Mouse (Mus musculus): Measurements from ENCODE around the gene Mcu. TPM values are rescaled to one million over a fixed set of nuclear protein-coding genes. Genes with fewer than 3 reads are reported as not detected.

Gene Mcu
- polyA plus RNA-seq, 1 experiment from 2014 or later: 53.4 TPM

DNA sequence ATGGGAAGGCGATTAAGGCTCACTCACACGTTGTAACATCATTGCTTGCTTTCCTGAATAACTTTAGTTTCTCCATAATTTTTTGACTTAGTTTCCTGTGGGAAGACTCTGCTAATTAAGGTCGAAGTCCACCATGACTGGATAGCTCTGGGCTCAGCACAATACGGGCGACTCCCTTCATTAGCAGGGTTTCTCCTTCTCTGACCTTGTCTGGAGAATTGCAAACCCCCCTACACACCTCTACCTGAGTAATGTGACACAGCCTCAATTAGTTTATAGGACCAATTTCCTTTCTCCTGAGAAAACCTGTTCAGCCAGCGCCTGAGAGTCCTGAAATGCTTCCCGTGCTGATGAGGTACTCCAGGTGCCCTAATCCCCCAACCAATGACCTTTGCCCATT is 71.3 kb downstream of the Mcu start:
- H3K4me3 ChIP-seq: no peak overlapping the region
- H3K27ac ChIP-seq: no peak overlapping the region
- peaks cover 9% of the 10 kb centered on the region; the same call in 1 of the 2 replicates for H3K4me1 ChIP-seq
- H3K27me3 ChIP-seq: no peaks in the 10 kb centered on the region
- no peak overlapping the region for H3K9ac ChIP-seq
- H3K36me3 ChIP-seq: peaks cover 14% of the 10 kb centered on the region
- 82% methylated on average over 7 of the region's 7 CpGs for WGBS
- H3K4me2 ChIP-seq: no peak overlapping the region
- H3K9me3 ChIP-seq: peaks cover 7% of the 10 kb centered on the region; the same call in 1 of the 2 replicates
- ATAC-seq (ENCODE audit: insufficient number of reproducible peaks, low FRiP score, low TSS enrichment, low read depth): no peak

DNA sequence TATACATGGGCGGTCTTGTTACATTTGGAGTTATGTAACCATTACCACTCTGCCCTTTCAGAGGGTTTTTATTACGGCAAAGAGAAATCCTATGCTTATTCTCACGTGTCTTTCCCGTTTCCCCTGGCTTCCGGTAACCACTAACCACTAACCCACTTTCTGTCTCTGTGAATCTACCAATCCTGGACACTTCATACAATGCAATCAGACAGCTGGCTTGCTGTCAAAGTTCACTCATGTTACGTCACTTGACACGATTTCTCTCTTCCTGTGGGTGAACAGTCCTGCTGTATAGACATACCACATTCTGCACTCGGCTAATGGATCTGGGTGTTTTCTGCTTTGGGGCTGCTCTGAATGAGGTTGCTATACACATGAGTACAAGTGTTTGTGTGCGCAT is 73.1 kb downstream of the Mcu start:
- H3K9me3 ChIP-seq: peaks cover 7% of the 10 kb centered on the region; the same call in 1 of the 2 replicates
- no peak for ATAC-seq (ENCODE audit: insufficient number of reproducible peaks, low FRiP score, low TSS enrichment, low read depth)
- H3K4me2 ChIP-seq: no peak overlapping the region
- 61% methylated on average over 9 of the region's 9 CpGs for WGBS
- H3K4me3 ChIP-seq: no peak overlapping the region
- H3K36me3 ChIP-seq: peaks cover 14% of the 10 kb centered on the region
- peak overlapping the region; percentile 6; the same call in 1 of the 2 replicates for H3K27ac ChIP-seq
- no peaks in the 10 kb centered on the region for H3K27me3 ChIP-seq
- H3K9ac ChIP-seq: no peak overlapping the region
- peaks cover 25% of the 10 kb centered on the region for H3K4me1 ChIP-seq

DNA sequence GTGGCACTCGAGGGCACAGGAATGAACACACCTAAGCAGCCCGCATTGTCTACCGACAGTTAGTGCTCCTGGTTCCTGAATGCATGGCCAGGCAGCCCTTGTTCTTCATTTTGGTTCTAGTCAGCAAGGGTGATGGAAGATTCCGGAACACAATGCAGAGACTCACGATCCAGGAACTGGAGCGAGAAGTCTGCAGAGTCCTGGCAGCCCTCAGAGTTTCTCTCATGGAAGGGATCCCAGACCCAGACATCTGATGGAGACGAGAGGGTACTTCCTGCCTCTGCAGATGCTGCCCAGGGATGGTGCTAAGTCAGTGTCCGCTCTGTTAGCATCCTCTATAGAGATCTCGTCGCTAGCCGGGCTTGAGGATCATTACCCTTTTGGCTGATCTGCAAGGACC is 75.0 kb downstream of the Mcu start:
- WGBS: 81% methylated on average over 11 of the region's 11 CpGs
- Histone ChIP-seq H3K4me3 (no peak overlapping the region), H3K4me1 (peaks cover 25% of the 10 kb centered on the region), H3K9ac (no peak overlapping the region), H3K9me3 (peaks cover 5% of the 10 kb centered on the region; the same call in 1 of the 2 replicates), H3K27ac (no peak overlapping the region), H3K36me3 (peaks cover 8% of the 10 kb centered on the region), H3K4me2 (no peak overlapping the region), H3K27me3 (no peaks in the 10 kb centered on the region)
- no peak for ATAC-seq (ENCODE audit: insufficient number of reproducible peaks, low FRiP score, low TSS enrichment, low read depth)

DNA sequence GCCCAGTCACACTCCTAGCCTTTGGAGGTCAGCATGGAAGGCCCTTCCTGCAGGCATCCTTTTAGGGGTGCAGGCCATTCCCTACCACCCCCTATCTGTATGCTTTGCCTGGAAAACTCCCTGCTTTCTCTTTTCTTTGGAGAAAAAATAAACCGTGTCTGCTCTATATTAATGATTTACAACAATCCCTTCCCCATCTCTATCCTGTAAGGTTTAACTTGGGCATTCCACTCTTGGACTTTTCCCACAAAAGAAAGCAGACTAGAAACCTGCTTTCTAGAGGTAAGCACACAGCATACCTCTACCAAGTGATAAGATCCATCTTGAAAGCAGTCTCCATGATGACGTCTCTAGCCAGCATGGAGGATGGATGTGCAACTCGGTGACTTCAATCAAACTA is 75.9 kb downstream of the Mcu start:
- H3K27ac ChIP-seq: no peak overlapping the region
- no peaks in the 10 kb centered on the region for H3K36me3 ChIP-seq
- no peak overlapping the region for H3K4me3 ChIP-seq
- H3K9me3 ChIP-seq: no peaks in the 10 kb centered on the region
- H3K27me3 ChIP-seq: no peaks in the 10 kb centered on the region
- ATAC-seq (ENCODE audit: insufficient number of reproducible peaks, low FRiP score, low TSS enrichment, low read depth): no peak
- H3K4me1 ChIP-seq: peaks cover 25% of the 10 kb centered on the region
- 87% methylated on average over 3 of the region's 3 CpGs for WGBS
- H3K4me2 ChIP-seq: no peak overlapping the region
- H3K9ac ChIP-seq: no peak overlapping the region

DNA sequence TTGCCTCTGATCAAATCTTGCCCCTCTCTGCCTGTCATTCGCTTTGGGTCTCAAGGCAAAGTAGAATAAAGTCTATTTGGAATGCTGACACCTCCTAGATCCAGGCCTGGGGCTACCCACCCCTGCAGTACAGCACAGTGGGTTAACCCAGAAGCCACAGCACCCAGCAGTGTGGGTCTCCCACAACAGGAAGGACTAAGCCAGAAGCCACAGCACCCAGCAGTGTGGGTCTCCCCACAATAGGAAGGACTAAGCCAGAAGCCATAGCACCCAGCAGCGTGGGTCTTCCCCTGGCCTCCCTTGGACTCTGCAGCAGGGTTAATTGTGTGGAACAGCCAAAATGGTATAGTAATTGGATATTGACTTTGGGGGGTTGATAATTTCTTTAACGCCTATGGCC is 76.4 kb downstream of the Mcu start:
- ATAC-seq (ENCODE audit: insufficient number of reproducible peaks, low FRiP score, low TSS enrichment, low read depth): no peak
- Histone ChIP-seq H3K9me3 (no peaks in the 10 kb centered on the region), H3K4me1 (peaks cover 25% of the 10 kb centered on the region), H3K27me3 (no peaks in the 10 kb centered on the region), H3K36me3 (no peaks in the 10 kb centered on the region), H3K27ac (0 out of 2 replicates have a peak overlapping the region, but pooled peaks have one; percentile 1), H3K4me2 (no peak overlapping the region), H3K9ac (no peak overlapping the region), H3K4me3 (no peak overlapping the region)
- WGBS: 57% methylated on average over 3 of the region's 3 CpGs

DNA sequence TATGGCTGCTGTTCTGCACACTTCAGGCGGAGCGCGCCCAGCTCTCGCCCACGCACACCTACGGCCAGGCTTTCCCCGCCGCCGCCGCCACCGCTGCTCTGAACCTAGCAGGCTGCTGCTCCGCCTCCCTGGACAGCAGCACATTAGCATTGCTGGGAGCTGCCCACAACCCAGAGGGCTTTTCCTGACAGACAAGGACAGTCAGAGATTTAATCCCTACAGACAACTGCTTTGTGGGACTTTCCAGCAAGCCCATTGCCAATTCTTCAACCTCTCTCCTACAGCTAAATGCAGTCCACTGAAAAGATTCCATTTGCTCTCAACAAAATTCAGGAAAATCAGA is 77.0 kb downstream of the Mcu start:
- no peaks in the 10 kb centered on the region for H3K36me3 ChIP-seq
- peak overlapping the region; percentile 54 for H3K4me2 ChIP-seq
- peak overlapping the region; percentile 28 for H3K4me3 ChIP-seq
- H3K9me3 ChIP-seq: no peaks in the 10 kb centered on the region
- WGBS: 5% methylated on average over 12 of the region's 12 CpGs
- peaks cover 25% of the 10 kb centered on the region for H3K4me1 ChIP-seq
- ATAC-seq (ENCODE audit: insufficient number of reproducible peaks, low FRiP score, low TSS enrichment, low read depth): 0 out of 2 replicates have a peak, but pooled peaks have one; percentile 30
- H3K9ac ChIP-seq: no peak overlapping the region
- H3K27me3 ChIP-seq: no peaks in the 10 kb centered on the region
- 0 out of 2 replicates have a peak overlapping the region, but pooled peaks have one; percentile 1 for H3K27ac ChIP-seq

DNA sequence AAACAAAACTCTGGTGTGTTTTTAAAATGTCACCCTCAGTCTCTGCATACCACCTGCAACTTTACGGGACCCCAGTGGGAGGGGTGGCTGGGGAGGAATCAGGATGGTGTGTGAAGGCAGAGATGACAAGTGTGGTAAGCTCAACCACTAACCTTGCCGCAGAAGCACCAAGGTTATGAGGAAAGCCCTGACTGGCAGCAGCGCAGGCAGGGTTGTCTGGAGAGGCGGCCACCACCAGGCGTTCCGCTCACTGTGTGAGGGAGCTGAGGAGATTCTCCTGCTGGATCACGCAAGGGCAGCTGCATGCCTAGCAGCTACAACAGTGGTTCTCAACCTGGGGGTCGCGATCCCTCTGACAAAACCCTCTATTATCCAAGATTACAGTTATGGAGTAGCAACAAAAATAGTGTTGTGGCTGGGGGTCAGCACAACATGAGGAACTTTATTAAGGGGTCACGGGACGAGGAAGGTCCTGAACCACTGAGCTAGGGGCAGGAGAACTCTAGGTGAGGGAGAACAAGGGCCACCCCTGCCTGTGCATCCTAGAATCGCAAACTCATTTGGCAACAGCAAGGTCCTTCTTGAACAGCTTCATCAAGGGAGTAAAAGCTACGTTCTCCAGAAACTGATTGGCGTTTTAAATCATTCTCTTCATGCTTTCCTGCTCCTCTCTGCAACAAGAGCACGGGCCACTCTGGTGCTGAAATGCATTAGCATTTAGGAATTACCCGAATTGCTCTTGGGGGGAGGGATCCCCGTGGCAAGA is 77.5 kb downstream of the Mcu start:
- Histone ChIP-seq H3K4me3 (peak overlapping the region; percentile 28), H3K9me3 (no peaks in the 10 kb centered on the region), H3K4me1 (peaks cover 25% of the 10 kb centered on the region), H3K4me2 (peak overlapping the region; percentile 54), H3K27me3 (no peaks in the 10 kb centered on the region), H3K36me3 (no peaks in the 10 kb centered on the region), H3K9ac (no peak overlapping the region), H3K27ac (0 out of 2 replicates have a peak overlapping the region, but pooled peaks have one; percentile 1)
- no peak for ATAC-seq (ENCODE audit: insufficient number of reproducible peaks, low FRiP score, low TSS enrichment, low read depth)
- WGBS: 33% methylated on average over 17 of the region's 17 CpGs

DNA sequence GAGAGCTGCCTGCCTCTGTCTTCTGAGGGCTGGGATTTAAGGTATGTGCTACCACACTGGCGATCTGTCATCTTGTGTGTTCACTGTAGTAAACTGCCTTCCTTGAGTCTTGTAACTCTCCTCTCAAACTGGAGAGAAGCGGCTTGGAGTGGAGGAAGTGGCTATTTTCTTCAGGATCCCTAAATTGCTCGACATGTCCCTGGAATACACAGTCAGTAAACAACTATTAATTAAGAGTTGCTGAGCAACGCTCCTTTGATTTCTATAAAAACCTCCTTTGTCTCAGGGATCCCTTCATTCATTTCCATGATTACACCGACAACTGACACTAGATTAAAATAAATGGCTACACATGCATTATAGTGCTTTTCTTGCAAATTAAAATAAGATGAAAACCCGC is 78.4 kb downstream of the Mcu start:
- H3K27ac ChIP-seq: no peak overlapping the region
- peaks cover 21% of the 10 kb centered on the region for H3K4me1 ChIP-seq
- H3K9ac ChIP-seq: no peak overlapping the region
- H3K4me2 ChIP-seq: no peak overlapping the region
- no peaks in the 10 kb centered on the region for H3K36me3 ChIP-seq
- no peaks in the 10 kb centered on the region for H3K27me3 ChIP-seq
- no peaks in the 10 kb centered on the region for H3K9me3 ChIP-seq
- no peak overlapping the region for H3K4me3 ChIP-seq
- no peak for ATAC-seq (ENCODE audit: insufficient number of reproducible peaks, low FRiP score, low TSS enrichment, low read depth)
- WGBS: 78% methylated on average over 6 of the region's 6 CpGs

DNA sequence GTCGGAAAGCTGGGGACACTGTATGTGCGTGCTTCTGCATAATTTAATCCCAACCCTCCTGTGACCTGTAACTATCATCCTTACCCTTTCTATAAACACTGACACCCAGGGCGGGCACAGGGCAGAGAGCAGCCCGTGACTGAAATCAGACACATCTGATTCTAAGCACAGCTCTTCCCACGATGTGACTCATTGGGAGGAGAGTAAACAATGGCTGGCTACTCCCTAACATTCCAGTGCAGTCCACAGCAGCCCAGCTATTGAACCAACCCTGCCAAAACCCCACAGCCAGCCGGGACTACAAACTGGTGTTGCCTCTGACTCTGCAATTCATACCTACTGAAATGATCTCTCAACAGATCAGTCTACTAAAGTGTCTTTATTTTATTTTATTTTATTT is 78.9 kb downstream of the Mcu start:
- no peak overlapping the region for H3K27ac ChIP-seq
- peaks cover 18% of the 10 kb centered on the region for H3K4me1 ChIP-seq
- ATAC-seq (ENCODE audit: insufficient number of reproducible peaks, low FRiP score, low TSS enrichment, low read depth): no peak
- H3K27me3 ChIP-seq: no peaks in the 10 kb centered on the region
- no peak overlapping the region for H3K9ac ChIP-seq
- H3K4me3 ChIP-seq: no peak overlapping the region
- H3K36me3 ChIP-seq: no peaks in the 10 kb centered on the region
- H3K9me3 ChIP-seq: no peaks in the 10 kb centered on the region
- WGBS: 75% methylated on average over 6 of the region's 6 CpGs
- H3K4me2 ChIP-seq: no peak overlapping the region

DNA sequence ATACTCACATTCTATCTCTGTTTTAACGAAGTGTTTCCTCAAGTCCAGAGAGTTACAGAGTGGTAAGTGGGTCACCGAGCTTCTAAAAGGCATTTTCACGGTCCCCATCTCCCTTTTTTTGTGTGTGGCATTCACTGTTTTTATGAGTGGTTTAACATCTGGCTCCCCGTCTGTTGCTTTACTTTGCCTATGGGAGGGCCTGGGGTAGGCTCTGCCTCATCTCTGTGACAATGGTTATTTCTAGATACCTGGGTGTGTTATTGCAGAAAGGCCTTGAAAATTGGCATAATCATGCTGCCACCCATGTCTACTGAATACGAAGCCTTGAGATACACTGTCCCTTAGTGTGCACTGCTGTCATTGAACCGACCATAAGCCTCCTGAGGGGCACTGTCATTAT is 84.2 kb downstream of the Mcu start:
- 71% methylated on average over 6 of the region's 6 CpGs for WGBS
- no peak overlapping the region for H3K4me2 ChIP-seq
- H3K36me3 ChIP-seq: no peaks in the 10 kb centered on the region
- H3K4me1 ChIP-seq: no peaks in the 10 kb centered on the region
- H3K27ac ChIP-seq: no peak overlapping the region
- ATAC-seq (ENCODE audit: insufficient number of reproducible peaks, low FRiP score, low TSS enrichment, low read depth): no peak
- H3K27me3 ChIP-seq: no peaks in the 10 kb centered on the region
- no peaks in the 10 kb centered on the region for H3K9me3 ChIP-seq
- H3K9ac ChIP-seq: no peak overlapping the region
- no peak overlapping the region for H3K4me3 ChIP-seq

DNA sequence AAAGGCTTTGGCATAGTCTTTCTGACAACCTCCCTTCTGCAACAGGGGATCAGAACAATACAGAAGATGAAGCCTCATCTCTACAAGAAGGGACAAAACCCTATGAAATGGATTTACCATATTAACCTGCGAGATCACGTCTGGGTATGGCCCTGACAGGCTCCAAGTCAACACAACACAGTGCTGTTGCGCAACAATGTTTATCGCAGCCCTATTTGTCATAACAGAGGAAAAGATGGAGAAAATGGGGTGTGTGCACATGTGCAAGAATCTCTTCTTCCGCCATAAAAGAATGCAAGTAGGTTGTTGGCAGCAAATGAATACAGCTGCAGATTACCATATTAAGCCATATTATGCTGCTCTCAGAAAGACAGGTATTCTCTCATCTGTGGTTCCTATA is 88.7 kb downstream of the Mcu start:
- no peak overlapping the region for H3K4me2 ChIP-seq
- no peaks in the 10 kb centered on the region for H3K27me3 ChIP-seq
- H3K27ac ChIP-seq: no peak overlapping the region
- H3K9ac ChIP-seq: no peak overlapping the region
- no peaks in the 10 kb centered on the region for H3K9me3 ChIP-seq
- whole genome bisulfite sequencing: 88% methylated on average over 5 of the region's 5 CpGs
- peaks cover 12% of the 10 kb centered on the region for H3K4me1 ChIP-seq
- no peak overlapping the region for H3K4me3 ChIP-seq
- no peaks in the 10 kb centered on the region for H3K36me3 ChIP-seq
- ATAC-seq (ENCODE audit: insufficient number of reproducible peaks, low FRiP score, low TSS enrichment, low read depth): no peak

DNA sequence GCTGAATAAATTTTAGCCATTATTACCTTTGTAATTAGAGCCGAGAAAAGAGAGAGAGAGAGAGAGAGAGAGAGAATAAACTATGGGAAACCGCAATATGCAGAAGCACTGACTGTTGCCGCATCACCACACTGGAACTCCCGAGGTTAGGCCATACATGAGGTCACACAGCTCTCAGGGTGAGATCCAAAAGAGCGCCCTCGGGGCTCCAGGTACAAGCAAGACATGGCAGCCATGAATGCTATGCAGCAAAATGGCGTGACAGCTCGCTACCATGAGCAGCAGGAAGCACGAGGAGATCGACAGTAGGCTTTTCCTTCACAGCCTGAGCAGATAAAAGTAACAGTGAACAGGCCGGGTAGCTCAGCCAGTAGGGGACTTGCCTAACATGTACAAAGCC is 89.2 kb downstream of the Mcu start:
- ATAC-seq (ENCODE audit: insufficient number of reproducible peaks, low FRiP score, low TSS enrichment, low read depth): no peak
- H3K27me3 ChIP-seq: no peaks in the 10 kb centered on the region
- H3K9ac ChIP-seq: no peak overlapping the region
- no peak overlapping the region for H3K27ac ChIP-seq
- H3K4me1 ChIP-seq: peaks cover 12% of the 10 kb centered on the region
- no peaks in the 10 kb centered on the region for H3K9me3 ChIP-seq
- no peaks in the 10 kb centered on the region for H3K36me3 ChIP-seq
- 89% methylated on average over 11 of the region's 11 CpGs for WGBS
- H3K4me2 ChIP-seq: no peak overlapping the region
- H3K4me3 ChIP-seq: no peak overlapping the region
